Mouse (Mus musculus) T-helper 17 cell (primary cell): Measurements from ENCODE around the gene Sugct.

Experiments used
- in situ Hi-C, 2 experiments: fragments of 300-600 bp; cut with MboI, MseI; formaldehyde crosslinking; loops; 1 replicate in 1 of 2; 2 replicates in 1 of 2; pipeline ENCODE4 v1.15.1; 2025; ENCODE audit warnings: high pct_unique_total_duplicates in 2 of 2

The Sugct gene

GRCm38 (mm10) chr13:17694911-17695699 lies at the start of gene Sugct, which contains the start of gene Mplkip:
Sugct (minus strand) TSS chr13:17695553.
Mplkip (plus strand) TSS chr13:17695192.
- in situ Hi-C loops, result loop anchor here in 1 of 2 experiments (25.0 kb wide), 1 partner anchor 1208 kb away; no protein-coding TSS in a partner anchor

GRCm38 (mm10) chr13:17728798-17729197 lies 33.4 kb upstream of the Sugct start:
- in situ Hi-C loops, result no loop called here

GRCm38 (mm10) chr13:17727922-17728321 lies 32.6 kb upstream of the Sugct start:
- in situ Hi-C loops, result no loop called here

GRCm38 (mm10) chr13:17717357-17717756 lies 22.0 kb upstream of the Sugct start:
- in situ Hi-C loops, result no loop called here

GRCm38 (mm10) chr13:17708784-17709311 lies 13.5 kb upstream of the Sugct start:
- in situ Hi-C loops, result loop anchor here in 1 of 2 experiments (10.0 kb wide), 1 partner anchor 76 kb away; no protein-coding TSS in a partner anchor

- in situ Hi-C loops, result loop anchor here in 1 of 2 experiments (10.0 kb wide), 1 partner anchor 79 kb away; no protein-coding TSS in a partner anchor
Observed at GRCm38 (mm10) chr13:17705188-17705826, 10.0 kb upstream of the Sugct start.

- in situ Hi-C loops, result loop anchor here in 1 of 2 experiments (10.0 kb wide), 1 partner anchor 82 kb away; no protein-coding TSS in a partner anchor
Observed at GRCm38 (mm10) chr13:17702311-17702710, 7.0 kb upstream of the Sugct start.

GRCm38 (mm10) chr13:17701322-17701721 lies 6.0 kb upstream of the Sugct start:
- in situ Hi-C loops, result loop anchor here in 1 of 2 experiments (10.0 kb wide), 1 partner anchor 83 kb away; no protein-coding TSS in a partner anchor

GRCm38 (mm10) chr13:17700090-17700715 lies 4.8 kb upstream of the Sugct start:
- in situ Hi-C loops, result loop anchor here in 1 of 2 experiments (10.0 kb wide), 1 partner anchor 85 kb away; no protein-coding TSS in a partner anchor

GRCm38 (mm10) chr13:17695898-17696580 lies 686 bp upstream of the Sugct start:
- in situ Hi-C loops, result loop anchor here in 1 of 2 experiments (25.0 kb wide), 1 partner anchor 1209 kb away; no protein-coding TSS in a partner anchor

GRCm38 (mm10) chr13:17694414-17694813 lies 939 bp downstream of the Sugct start:
- in situ Hi-C loops, result loop anchor here in 1 of 2 experiments (25.0 kb wide), 1 partner anchor 1207 kb away; no protein-coding TSS in a partner anchor

GRCm38 (mm10) chr13:17693816-17694215 lies 1.5 kb downstream of the Sugct start:
- in situ Hi-C loops, result loop anchor here in 1 of 2 experiments (25.0 kb wide), 1 partner anchor 1207 kb away; no protein-coding TSS in a partner anchor

- in situ Hi-C loops, result loop anchor here in 1 of 2 experiments (25.0 kb wide), 1 partner anchor 1204 kb away; no protein-coding TSS in a partner anchor
Observed at GRCm38 (mm10) chr13:17691436-17691835, 3.9 kb downstream of the Sugct start.

- in situ Hi-C loops, result loop anchor here in 1 of 2 experiments (25.0 kb wide), 1 partner anchor 1203 kb away; no protein-coding TSS in a partner anchor
Observed at GRCm38 (mm10) chr13:17690686-17691085, 4.7 kb downstream of the Sugct start.

- in situ Hi-C loops, result loop anchor here in 1 of 2 experiments (25.0 kb wide), 1 partner anchor 1202 kb away; no protein-coding TSS in a partner anchor
Observed at GRCm38 (mm10) chr13:17689461-17689860, 5.9 kb downstream of the Sugct start.

- in situ Hi-C loops, result no loop called here
Observed at GRCm38 (mm10) chr13:17671122-17671521, 24.2 kb downstream of the Sugct start.

- in situ Hi-C loops, result no loop called here
Observed at GRCm38 (mm10) chr13:17667380-17667779, 28.0 kb downstream of the Sugct start.

GRCm38 (mm10) chr13:17642294-17642693 lies 53.1 kb downstream of the Sugct start:
- in situ Hi-C loops, result no loop called here

- in situ Hi-C loops, result no loop called here
Observed at GRCm38 (mm10) chr13:17638008-17638407, 57.3 kb downstream of the Sugct start.

- in situ Hi-C loops, result no loop called here
Observed at GRCm38 (mm10) chr13:17627108-17627507, 68.2 kb downstream of the Sugct start.
